28 mouse cellular contexts compared by ENCODE assay signal in genomic region chr1:88959715-88960114, GRCm38 (mm10).
A peak's percentile ranks its signal among the peaks of the same experiment; 100 is the strongest.
DNase-seq lines count a peak whose midpoint lies in the region; ATAC-seq and TF ChIP-seq lines count a peak whose summit lies in the region.
"Had no signal": no experiment of that assay in that cellular context is flagged by ENCODE, and none has a peak within 500 bp of the region (broad histone marks: within the 10 kb centered on the region; RNA-seq: fewer than 3 reads in every experiment).

No protein-coding gene starts in this region.

- H3K27me3 ChIP-seq in liver, adult 2 months (ENCODE audit: control insufficient read depth, insufficient read depth, low read length): no peaks in the 10 kb centered on the region
- no peaks in the 10 kb centered on the region for H3K27me3 ChIP-seq in liver, postnatal 0 days (ENCODE audit: insufficient read depth, low read length)
- no peaks in the 10 kb centered on the region for H3K27me3 ChIP-seq in cerebellum, adult 2 months (ENCODE audit: control insufficient read depth, insufficient read depth, low read length)
- no peaks in the 10 kb centered on the region for H3K27me3 ChIP-seq in forebrain, embryonic 10.5 days (ENCODE audit: poor library complexity, severe bottlenecking)
- H3K27me3 ChIP-seq: embryonic facial prominence, embryonic 15.5 days; forebrain, embryonic 13.5 days; hindbrain, embryonic 12.5 days; intestine, embryonic 15.5 days; limb, embryonic 12.5 days; midbrain, embryonic 12.5 days had no signal

- TF ChIP-seq CTCF in liver, adult 2 months (IDR thresholded peaks at IDR 0.05; ENCODE audit: low read depth, low read length): no peak
- no peak for TF ChIP-seq CTCF in liver, postnatal 0 days (IDR thresholded peaks at IDR 0.05; ENCODE audit: low read depth)
- no peak for TF ChIP-seq CTCF in cerebellum, adult 2 months (IDR thresholded peaks at IDR 0.05; ENCODE audit: borderline replicate concordance, insufficient read depth, low read depth, low read length)

- no peaks in the 10 kb centered on the region for H3K36me3 ChIP-seq in liver, adult 2 months (ENCODE audit: control insufficient read depth, insufficient read depth, low read length)
- no peaks in the 10 kb centered on the region for H3K36me3 ChIP-seq in liver, postnatal 0 days (replicated peaks; ENCODE audit: insufficient read depth, low read length)
- no peaks in the 10 kb centered on the region for H3K36me3 ChIP-seq in forebrain, embryonic 10.5 days (replicated peaks)
- H3K36me3 ChIP-seq: embryonic facial prominence, embryonic 10.5 days; embryonic facial prominence, embryonic 15.5 days; hindbrain, embryonic 12.5 days; intestine, embryonic 15.5 days; limb, embryonic 12.5 days; midbrain, embryonic 12.5 days had no signal

- no peaks in the 10 kb centered on the region for H3K79me2 ChIP-seq in liver, adult 2 months (ENCODE audit: control insufficient read depth, insufficient read depth, low read length)

- no peaks in the 10 kb centered on the region for H3K9me3 ChIP-seq in liver, postnatal 0 days (ENCODE audit: low read length)
- H3K9me3 ChIP-seq in forebrain, embryonic 10.5 days: no peaks in the 10 kb centered on the region
- H3K9me3 ChIP-seq: embryonic facial prominence, embryonic 10.5 days; embryonic facial prominence, embryonic 15.5 days; forebrain, embryonic 13.5 days; hindbrain, embryonic 12.5 days; intestine, embryonic 15.5 days; limb, embryonic 12.5 days; midbrain, embryonic 12.5 days had no signal

- TF ChIP-seq POLR2A in liver, adult 2 months (IDR thresholded peaks at IDR 0.05; ENCODE audit: extremely low read depth, insufficient read depth, low read length): no peak
- TF ChIP-seq POLR2A in cerebellum, adult 2 months (IDR thresholded peaks at IDR 0.05; ENCODE audit: borderline replicate concordance, insufficient read depth, low read length): no peak

- no peak overlapping the region for H3K4me2 ChIP-seq in liver, postnatal 0 days (ENCODE audit: low read depth, low read length)
- H3K4me2 ChIP-seq: embryonic facial prominence, embryonic 15.5 days; forebrain, embryonic 13.5 days; heart, embryonic 11.5 days; hindbrain, embryonic 12.5 days; intestine, embryonic 15.5 days; limb, embryonic 12.5 days; liver, embryonic 11.5 days; midbrain, embryonic 12.5 days had no signal

- no peak overlapping the region for H3K9ac ChIP-seq in liver, adult 2 months (ENCODE audit: low read depth, low read length)
- H3K9ac ChIP-seq in liver, postnatal 0 days (replicated peaks): no peak overlapping the region
- H3K9ac ChIP-seq: embryonic facial prominence, embryonic 15.5 days; forebrain, embryonic 13.5 days; hindbrain, embryonic 12.5 days; intestine, embryonic 15.5 days; limb, embryonic 12.5 days; midbrain, embryonic 12.5 days had no signal

- H3K4me1 ChIP-seq in liver, adult 2 months (ENCODE audit: control insufficient read depth, insufficient read depth, low read length): no peaks in the 10 kb centered on the region
- no peaks in the 10 kb centered on the region for H3K4me1 ChIP-seq in liver, postnatal 0 days (ENCODE audit: insufficient read depth)
- no peaks in the 10 kb centered on the region for H3K4me1 ChIP-seq in cerebellum, adult 2 months (ENCODE audit: control insufficient read depth, insufficient read depth, low read length)
- peaks cover 19% of the 10 kb centered on the region for H3K4me1 ChIP-seq in forebrain, embryonic 10.5 days
- H3K4me1 ChIP-seq: embryonic facial prominence, embryonic 15.5 days; forebrain, embryonic 13.5 days; intestine, embryonic 15.5 days; limb, embryonic 12.5 days had no signal

- no peak overlapping the region for H3K27ac ChIP-seq in liver, adult 2 months (replicated peaks; ENCODE audit: insufficient read depth, low read depth, low read length)
- H3K27ac ChIP-seq in liver, postnatal 0 days (ENCODE audit: low read depth): no peak overlapping the region
- no peak overlapping the region for H3K27ac ChIP-seq in cerebellum, adult 2 months (ENCODE audit: insufficient read depth, low read length)
- H3K27ac ChIP-seq in forebrain, embryonic 10.5 days: no peak overlapping the region
- H3K27ac ChIP-seq: embryonic facial prominence, embryonic 10.5 days; embryonic facial prominence, embryonic 15.5 days; forebrain, embryonic 13.5 days; hindbrain, embryonic 12.5 days; hindbrain, postnatal 0 days; intestine, embryonic 15.5 days; left cerebral cortex, adult 2 months; limb, embryonic 12.5 days; midbrain, embryonic 12.5 days had no signal

- H3K4me3 ChIP-seq in liver, adult 2 months (ENCODE audit: insufficient read depth, low read depth, low read length): no peak overlapping the region
- H3K4me3 ChIP-seq in liver, postnatal 0 days (ENCODE audit: low read depth, low read length): no peak overlapping the region
- H3K4me3 ChIP-seq in cerebellum, adult 2 months (replicated peaks; ENCODE audit: insufficient read depth, low read depth, low read length): no peak overlapping the region
- no peak overlapping the region for H3K4me3 ChIP-seq in forebrain, embryonic 10.5 days
- H3K4me3 ChIP-seq: embryonic facial prominence, embryonic 10.5 days; embryonic facial prominence, embryonic 15.5 days; forebrain, embryonic 13.5 days; hindbrain, embryonic 12.5 days; intestine, embryonic 15.5 days; left cerebral cortex, adult 2 months; limb, embryonic 12.5 days; midbrain, embryonic 12.5 days had no signal

- peak; percentile 42 for DNase-seq in liver, adult 2 months (ENCODE audit: extremely low read depth, low read depth, low spot score)
- DNase-seq in liver, postnatal 0 days: no peak
- peak; percentile 47 for DNase-seq in adrenal gland, adult 8-10 months
- peak; percentile 10 for DNase-seq in adrenal gland, postnatal 25 days
- DNase-seq in embryo, embryonic 9.5 days (ENCODE audit: extremely low spot score): peak; percentile 16
- no peak for DNase-seq in cerebellum, adult 2 months
- no peak for DNase-seq in forebrain, embryonic 10.5 days (ENCODE audit: extremely low spot score, low spot score)
- DNase-seq in layer of hippocampus, adult 8-10 months (ENCODE audit: low spot score in 2 of 2): no peak
- DNase-seq: B cell, adult 2 months; cerebellum, adult 9-10 months; cerebellum, postnatal 36 days; gastrocnemius, postnatal 36 days; heart, adult 18-20 months; heart, postnatal 36 days; kidney, postnatal 25 days; lung, postnatal 36 days; right cerebral cortex, postnatal 25 days had no signal

- no peak for TF ChIP-seq EP300 in liver, postnatal 0 days (IDR thresholded peaks at IDR 0.05; ENCODE audit: low read depth)

- 23% methylated on average over 4 of the region's 4 CpGs for WGBS in liver, adult 2 months
- WGBS in liver, postnatal 0 days (ENCODE audit: insufficient replicate concordance): 52% methylated on average over 4 of the region's 4 CpGs
- 70% methylated on average over 4 of the region's 4 CpGs for WGBS in cerebellum, adult 2 months
- WGBS in forebrain, embryonic 10.5 days: 72% methylated on average over 4 of the region's 4 CpGs

- ATAC-seq in liver, postnatal 0 days: no peak
- ATAC-seq: forebrain, embryonic 13.5 days; hindbrain, postnatal 0 days; intestine, embryonic 15.5 days had no signal

Comparison
In these comparisons a context has a peak if more than half of its experiments do, and no peak if none do; other contexts are left out.
1. DNase-seq: peak in liver, adult 2 months (single experiment), adrenal gland, adult 8-10 months (single experiment), adrenal gland, postnatal 25 days (single experiment) and embryo, embryonic 9.5 days (single experiment); none in liver, postnatal 0 days (single experiment), cerebellum, adult 2 months (0 of 2), forebrain, embryonic 10.5 days (single experiment) and layer of hippocampus, adult 8-10 months (0 of 2).